Mouse (Mus musculus) heart, embryonic 15.5 days (tissue): ENCODE data around the gene Bdkrb2. TPM values are rescaled to one million over a fixed set of nuclear protein-coding genes. Genes with fewer than 3 reads are reported as not detected.

Experiments
- ATAC-seq: fragments of 200-750 bp; cut with Nextera tagmentation; replicated peaks from 2 replicates; pipeline ENCODE4 v1.8.0; 2017; ENCODE audit warnings: low read depth, moderate TSS enrichment; ENCODE audit not compliant: insufficient number of reproducible peaks, insufficient read depth, low FRiP score
- H3K27ac ChIP-seq: fragments of 300-500 bp; sonication (generic); 2 replicates; pipeline ENCODE4 v1.5.1; 2015; ENCODE audit warnings: mild to moderate bottlenecking, inconsistent platforms
- H3K27me3 ChIP-seq: fragments of 300-500 bp; sonication (generic); 2 replicates; pipeline ENCODE4 v1.6.1; 2015; ENCODE audit warnings: inconsistent platforms
- H3K36me3 ChIP-seq: fragments of 300-500 bp; sonication (generic); 2 replicates; pipeline ENCODE4 v1.6.1; 2015; ENCODE audit warnings: mild to moderate bottlenecking, inconsistent platforms
- H3K4me1 ChIP-seq: fragments of 300-500 bp; sonication (generic); replicated peaks from 2 replicates; pipeline ENCODE4 v1.6.1; 2015; ENCODE audit warnings: inconsistent platforms
- H3K4me2 ChIP-seq: fragments of 300-500 bp; sonication (generic); 2 replicates; pipeline ENCODE4 v1.6.1; 2015; ENCODE audit warnings: inconsistent platforms, mild to moderate bottlenecking, moderate library complexity
- H3K4me3 ChIP-seq: fragments of 300-500 bp; sonication (generic); 2 replicates; pipeline ENCODE4 v1.5.1; 2015; ENCODE audit warnings: mild to moderate bottlenecking, inconsistent platforms
- H3K9ac ChIP-seq: fragments of 300-500 bp; sonication (generic); 2 replicates; pipeline ENCODE4 v1.6.1; 2015; ENCODE audit warnings: mild to moderate bottlenecking, inconsistent platforms
- H3K9me3 ChIP-seq: fragments of 300-500 bp; sonication (generic); replicated peaks from 2 replicates; pipeline ENCODE4 v1.6.1; 2016; ENCODE audit warnings: inconsistent platforms
- WGBS: fragments of 180-500 bp; shearing (Covaris S2); methylation state at CpG from one replicate; pipeline ENCODE4 v1.1.7; 2015; ENCODE audit warnings: mixed read lengths; 5-methylcytosine and 5-hydroxymethylcytosine counted together
- polyA plus RNA-seq: library from polyadenylated mRNA; unstranded; fragments of >200 nt; fragmentation: Nextera tagmentation; extraction: Ambion mirVana; gene quantifications from 2 replicates; pipeline ENCODE4 v1.2.1, GENCODE M21; 2015

Bdkrb2 gene
- polyA plus RNA-seq = 0.77 and 1.6 TPM in 2 replicates

GRCm38 (mm10) chr12:105562936-105563680, at the start of gene Bdkrb2:
Gene Bdkrb2, plus strand, starts transcription at chr12:105563226.
- Histone ChIP-seq H3K9me3 (peaks cover 5% of the 10 kb centered on the region; the same call in 1 of the 2 replicates), H3K27ac (no peak within 1 kb of the TSS), H3K4me3 (peak within 1 kb of the TSS; percentile 42), H3K9ac (peak within 1 kb of the TSS; percentile 7; the same call in 1 of the 2 replicates), H3K27me3 (peaks cover 35% of the 10 kb centered on the region), H3K4me1 (peaks cover 33% of the 10 kb centered on the region), H3K36me3 (no peaks in the 10 kb centered on the region), H3K4me2 (peak within 1 kb of the TSS; percentile 65)
- WGBS = 5% methylated on average over 25 of the region's 25 CpGs
- ATAC-seq = peak; percentile 54

- H3K27me3 ChIP-seq = peaks cover 20% of the 10 kb centered on the region
- no peak overlapping the region for H3K9ac ChIP-seq
- H3K36me3 ChIP-seq = no peaks in the 10 kb centered on the region
- whole genome bisulfite sequencing = 75% methylated on average over 10 of the region's 10 CpGs
- no peak overlapping the region for H3K27ac ChIP-seq
- no peak overlapping the region for H3K4me3 ChIP-seq
- ATAC-seq = no peak
- H3K9me3 ChIP-seq = no peaks in the 10 kb centered on the region
- no peak overlapping the region for H3K4me2 ChIP-seq
- H3K4me1 ChIP-seq = peaks cover 31% of the 10 kb centered on the region
These were observed 48.9 kb upstream of the Bdkrb2 start for GRCm38 (mm10) chr12:105514111-105514510.

DNA sequence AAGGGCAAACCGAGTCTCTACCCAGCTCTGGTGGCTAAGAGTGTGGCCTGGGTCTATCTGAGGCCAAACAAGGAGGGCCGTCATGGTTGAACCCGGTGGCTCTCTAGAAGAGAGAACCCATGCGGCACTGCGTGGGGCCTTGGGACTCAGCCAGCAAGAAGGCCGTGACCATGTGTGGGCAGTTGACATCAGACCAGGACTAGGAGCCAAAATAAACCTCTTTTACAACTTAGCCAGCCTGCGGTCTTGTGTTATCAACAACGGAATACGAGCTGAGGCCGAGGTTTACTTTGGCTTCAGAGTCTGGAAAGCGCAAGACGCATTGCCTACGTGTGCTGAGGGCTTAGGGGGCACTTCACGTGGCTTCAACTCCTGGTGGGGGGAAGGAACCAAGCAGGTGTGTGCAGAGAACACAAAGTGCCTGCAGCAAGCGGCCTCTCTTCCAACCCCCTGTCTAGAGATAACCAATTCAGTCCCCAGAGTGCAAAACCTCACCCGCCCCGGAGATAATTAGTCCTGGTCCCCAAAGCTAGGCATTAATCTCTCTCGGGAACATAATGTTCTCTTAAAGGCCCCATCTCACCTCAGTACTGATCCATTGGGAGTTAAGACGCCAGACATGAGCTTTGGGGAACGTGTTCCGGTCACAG, 45.9 kb upstream of the Bdkrb2 start:
- Histone ChIP-seq H3K4me1 (peaks cover 40% of the 10 kb centered on the region), H3K27me3 (peaks cover 20% of the 10 kb centered on the region), H3K9me3 (0 out of 2 replicates have a peak, but pooled peaks cover 2% of the 10 kb centered on the region), H3K27ac (no peak overlapping the region), H3K9ac (no peak overlapping the region), H3K4me3 (no peak overlapping the region), H3K36me3 (no peaks in the 10 kb centered on the region), H3K4me2 (no peak overlapping the region)
- WGBS = 42% methylated on average over 21 of the region's 21 CpGs
- ATAC-seq = peak; percentile 44; the same call in 1 of the 2 replicates

- Histone ChIP-seq H3K4me1 (peaks cover 46% of the 10 kb centered on the region), H3K9me3 (0 out of 2 replicates have a peak, but pooled peaks cover 2% of the 10 kb centered on the region), H3K27ac (peak overlapping the region; percentile 48), H3K9ac (no peak overlapping the region), H3K4me2 (no peak overlapping the region), H3K4me3 (no peak overlapping the region), H3K27me3 (peaks cover 13% of the 10 kb centered on the region), H3K36me3 (no peaks in the 10 kb centered on the region)
- WGBS = 74% methylated on average over 2 of the region's 2 CpGs
- no peak for ATAC-seq
These were observed 43.2 kb upstream of the Bdkrb2 start for GRCm38 (mm10) chr12:105519851-105520250.

- Histone ChIP-seq H3K4me1 (peaks cover 46% of the 10 kb centered on the region), H3K4me3 (no peak overlapping the region), H3K36me3 (no peaks in the 10 kb centered on the region), H3K9ac (no peak overlapping the region), H3K27me3 (peaks cover under 1% of the 10 kb centered on the region; the same call in 1 of the 2 replicates), H3K4me2 (no peak overlapping the region), H3K27ac (0 out of 2 replicates have a peak overlapping the region, but pooled peaks have one; percentile 5), H3K9me3 (0 out of 2 replicates have a peak, but pooled peaks cover 2% of the 10 kb centered on the region)
- 0 out of 2 replicates have a peak, but pooled peaks have one; percentile 19 for ATAC-seq
- 53% methylated on average over 15 of the region's 15 CpGs for WGBS
These were observed 41.8 kb upstream of the Bdkrb2 start for GRCm38 (mm10) chr12:105521170-105521762.

DNA sequence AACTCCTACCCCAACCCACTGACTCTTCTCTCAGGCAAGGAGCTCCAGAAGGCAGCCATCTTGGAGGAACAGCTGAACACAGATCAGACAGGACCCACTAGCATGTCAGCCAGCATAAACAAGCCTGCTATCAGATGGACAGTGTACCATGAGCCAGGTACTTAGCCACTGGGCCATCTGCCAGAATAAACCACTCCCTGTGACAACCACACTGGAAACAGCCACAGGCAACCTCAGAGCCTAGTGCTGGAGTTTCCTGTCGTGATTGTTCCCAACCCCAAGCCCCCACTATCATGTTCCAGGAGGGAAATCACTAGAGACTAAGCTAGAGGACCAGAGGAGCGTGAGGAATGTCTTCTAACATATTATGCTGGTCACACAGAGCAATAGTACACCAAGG, 39.3 kb upstream of the Bdkrb2 start:
- peaks cover 36% of the 10 kb centered on the region for H3K4me1 ChIP-seq
- no peak overlapping the region for H3K4me3 ChIP-seq
- no peak overlapping the region for H3K4me2 ChIP-seq
- no peaks in the 10 kb centered on the region for H3K27me3 ChIP-seq
- no peaks in the 10 kb centered on the region for H3K36me3 ChIP-seq
- H3K9me3 ChIP-seq = 0 out of 2 replicates have a peak, but pooled peaks cover 2% of the 10 kb centered on the region
- 0 out of 2 replicates have a peak, but pooled peaks have one; percentile 40 for ATAC-seq
- H3K9ac ChIP-seq = no peak overlapping the region
- no peak overlapping the region for H3K27ac ChIP-seq
- WGBS = 42% methylated on average over 2 of the region's 2 CpGs

DNA sequence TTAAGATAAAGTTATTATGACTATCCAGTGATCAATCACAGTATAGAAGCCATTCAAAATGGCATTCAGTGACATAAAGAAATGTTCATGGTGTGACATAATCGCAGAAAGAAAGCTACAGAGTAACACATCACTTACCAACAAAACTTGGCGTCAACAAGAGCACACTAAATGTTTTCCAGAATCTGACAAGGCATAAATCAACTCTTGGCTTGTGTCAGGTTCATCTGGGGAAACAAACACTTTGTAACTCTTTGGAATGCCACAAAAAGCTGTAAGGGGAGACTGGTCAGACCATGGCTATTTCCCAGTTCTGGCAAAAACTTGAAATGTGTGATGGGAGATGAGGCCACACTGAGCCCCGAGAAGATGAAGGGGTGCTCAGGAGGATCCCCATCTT, 36.8 kb upstream of the Bdkrb2 start:
- Histone ChIP-seq H3K9me3 (0 out of 2 replicates have a peak, but pooled peaks cover 2% of the 10 kb centered on the region), H3K27me3 (no peaks in the 10 kb centered on the region), H3K36me3 (no peaks in the 10 kb centered on the region), H3K9ac (no peak overlapping the region), H3K4me3 (no peak overlapping the region), H3K27ac (no peak overlapping the region), H3K4me2 (no peak overlapping the region), H3K4me1 (peaks cover 16% of the 10 kb centered on the region)
- WGBS = 78% methylated on average over 3 of the region's 3 CpGs
- ATAC-seq = no peak

DNA sequence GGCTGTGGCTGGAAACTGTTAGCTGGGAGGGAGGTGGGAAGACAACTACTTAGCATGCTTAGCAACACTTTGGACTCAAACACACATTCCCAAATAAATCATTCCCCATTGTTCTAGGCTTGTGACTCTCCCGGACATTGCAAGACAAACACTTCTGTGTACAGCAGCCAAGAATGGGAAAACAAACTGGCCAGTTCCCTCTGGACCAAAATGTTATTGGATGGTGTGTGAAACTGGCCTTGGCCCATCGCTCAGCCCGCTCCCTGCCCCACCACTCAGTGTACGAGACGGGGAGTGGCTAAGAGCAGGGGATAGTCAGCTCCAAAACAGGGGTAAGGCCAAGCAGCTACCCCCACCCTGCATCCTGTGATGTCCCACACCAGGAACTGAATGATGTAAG, 36.2 kb upstream of the Bdkrb2 start:
- Histone ChIP-seq H3K4me1 (peaks cover 10% of the 10 kb centered on the region), H3K27ac (no peak overlapping the region), H3K4me3 (no peak overlapping the region), H3K4me2 (no peak overlapping the region), H3K9ac (no peak overlapping the region), H3K36me3 (no peaks in the 10 kb centered on the region), H3K27me3 (no peaks in the 10 kb centered on the region), H3K9me3 (0 out of 2 replicates have a peak, but pooled peaks cover 2% of the 10 kb centered on the region)
- WGBS = 61% methylated on average over 5 of the region's 5 CpGs
- peak; percentile 54; the same call in 1 of the 2 replicates for ATAC-seq

DNA sequence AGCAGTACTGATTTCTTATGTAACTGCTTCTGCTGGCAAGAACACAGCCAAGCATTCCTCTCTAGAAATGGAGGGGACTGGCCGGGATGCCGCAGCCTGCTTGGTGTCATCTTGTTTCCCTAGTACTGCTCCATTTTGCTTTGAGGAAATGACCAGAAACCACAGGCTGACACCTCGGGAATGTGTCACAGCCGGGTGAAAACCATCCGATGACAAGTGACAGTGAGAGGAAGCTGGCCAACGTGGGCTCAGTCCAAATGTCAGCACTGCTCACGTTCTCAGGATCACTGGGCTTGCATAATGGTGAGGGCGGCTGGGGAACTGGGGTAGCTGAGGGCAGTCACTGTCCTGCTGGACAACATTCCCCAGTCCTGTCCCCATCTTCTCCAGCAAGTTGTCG, 33.5 kb upstream of the Bdkrb2 start:
- no peak overlapping the region for H3K4me2 ChIP-seq
- no peak overlapping the region for H3K27ac ChIP-seq
- H3K9me3 ChIP-seq = no peaks in the 10 kb centered on the region
- no peaks in the 10 kb centered on the region for H3K27me3 ChIP-seq
- no peak overlapping the region for H3K9ac ChIP-seq
- H3K4me1 ChIP-seq = 0 out of 2 replicates have a peak, but pooled peaks cover 3% of the 10 kb centered on the region
- ATAC-seq = no peak
- no peak overlapping the region for H3K4me3 ChIP-seq
- no peaks in the 10 kb centered on the region for H3K36me3 ChIP-seq
- 31% methylated on average over 9 of the region's 9 CpGs for WGBS

DNA sequence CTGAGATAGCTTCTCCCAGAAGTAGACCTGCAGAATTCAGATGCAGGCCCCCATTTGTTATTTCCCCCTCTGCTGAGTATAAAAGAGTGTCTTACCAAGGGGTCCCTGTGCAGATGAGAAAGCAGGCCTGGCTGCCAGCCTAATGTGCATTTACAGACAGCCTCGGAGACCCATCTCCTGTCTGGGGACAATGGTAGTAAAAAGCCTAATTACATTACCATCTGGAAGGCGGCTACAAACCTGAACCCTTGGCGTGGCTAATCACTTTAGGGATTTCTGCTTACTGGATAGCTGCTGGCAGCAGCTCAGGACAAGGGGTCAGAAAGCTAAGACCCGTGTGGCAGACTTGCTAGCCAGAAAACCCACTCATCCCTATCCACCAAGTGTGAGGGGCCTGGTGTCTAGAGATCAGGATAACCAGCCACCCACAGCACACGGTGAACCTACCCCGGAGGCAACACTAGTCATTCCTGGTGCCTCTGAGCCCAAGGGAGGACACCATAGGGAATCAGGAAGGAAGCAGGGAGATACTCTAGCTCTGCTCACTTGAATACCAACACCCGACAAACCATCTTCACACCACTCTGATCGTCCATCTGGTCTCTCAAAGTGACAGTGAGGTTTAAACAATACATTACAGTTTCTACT, 31.2 kb upstream of the Bdkrb2 start:
- 60% methylated on average over 8 of the region's 8 CpGs for WGBS
- Histone ChIP-seq H3K9ac (no peak overlapping the region), H3K4me2 (no peak overlapping the region), H3K27ac (no peak overlapping the region), H3K4me3 (no peak overlapping the region), H3K4me1 (0 out of 2 replicates have a peak, but pooled peaks cover 3% of the 10 kb centered on the region), H3K27me3 (no peaks in the 10 kb centered on the region), H3K9me3 (no peaks in the 10 kb centered on the region), H3K36me3 (no peaks in the 10 kb centered on the region)
- ATAC-seq = no peak

GRCm38 (mm10) chr12:105534842-105535241, 28.2 kb upstream of the Bdkrb2 start:
- no peak for ATAC-seq
- Histone ChIP-seq H3K4me2 (no peak overlapping the region), H3K27ac (no peak overlapping the region), H3K4me1 (0 out of 2 replicates have a peak, but pooled peaks cover 3% of the 10 kb centered on the region), H3K27me3 (no peaks in the 10 kb centered on the region), H3K4me3 (no peak overlapping the region), H3K9me3 (no peaks in the 10 kb centered on the region), H3K9ac (no peak overlapping the region), H3K36me3 (no peaks in the 10 kb centered on the region)
- 88% methylated on average over 4 of the region's 4 CpGs for WGBS
